Mouse (Mus musculus): ENCODE measurements around the gene Fabp3. TPM values are rescaled to one million over a fixed set of nuclear protein-coding genes. Genes with fewer than 3 reads are reported as not detected.

Fabp3 gene
- total and polyA plus RNA-seq, 3 experiments = 0.60 TPM; not detected in 2

GRCm38 (mm10) chr4:130266601-130267000 is 41.8 kb upstream of the Fabp3 start:
- Histone ChIP-seq H3K9me3 (replicated peaks; ENCODE audit: insufficient read depth, low read length) (no peaks in the 10 kb centered on the region), H3K4me3 (ENCODE audit: control insufficient read depth in 1 of 2, insufficient read depth in 1 of 2, low read depth in 2 of 2, low read length in 2 of 2) (no peak overlapping the region), H3K79me2 (ENCODE audit: control insufficient read depth, insufficient read depth, low read length, poor library complexity) (no peaks in the 10 kb centered on the region), H3K36me3 (ENCODE audit: control insufficient read depth in 1 of 2, insufficient read depth in 2 of 2, low read length in 2 of 2) (no peaks in the 10 kb centered on the region), H3K9ac (ENCODE audit: control insufficient read depth, low read depth, low read length, poor library complexity, severe bottlenecking) (no peak overlapping the region), H3K27ac (ENCODE audit: control insufficient read depth, low read depth, low read length) (no peak overlapping the region), H3K27me3 (ENCODE audit: control insufficient read depth in 1 of 2, insufficient read depth in 2 of 2, low read length in 2 of 2) (no peaks in the 10 kb centered on the region), H3K4me1 (ENCODE audit: control insufficient read depth in 1 of 2, insufficient read depth in 2 of 2, low read length in 2 of 2) (peaks cover 0 to 7% of the 10 kb centered on the region in 2 experiments; a peak in 2 of 4 replicates)
- peak; percentile 23 for DNase-seq (ENCODE audit: low read depth, low spot score)
- TF ChIP-seq TAL1 (IDR thresholded peaks at IDR 0.05; ENCODE audit: low read length) = no peak
- no peak for TF ChIP-seq POLR2AphosphoS2 (IDR thresholded peaks at IDR 0.05; ENCODE audit: low read length)
- TF ChIP-seq ZC3H11A (IDR thresholded peaks at IDR 0.05; ENCODE audit: low read depth, low read length) = no peak
- TF ChIP-seq CHD1 (IDR thresholded peaks at IDR 0.05; ENCODE audit: low read depth, low read length) = no peak
- no peak for TF ChIP-seq JUND (IDR thresholded peaks at IDR 0.05; ENCODE audit: low read depth, low read length)
- no peak for TF ChIP-seq MEF2A (IDR thresholded peaks at IDR 0.05; ENCODE audit: extremely low read depth, insufficient replicate concordance, low read depth, low read length, poor library complexity, severe bottlenecking)
- no peak for TF ChIP-seq NRF1 (IDR thresholded peaks at IDR 0.05; ENCODE audit: insufficient read depth, low read depth, low read length, poor library complexity, severe bottlenecking)

GRCm38 (mm10) chr4:130267069-130267468 is 41.3 kb upstream of the Fabp3 start:
- Histone ChIP-seq H3K79me2 (ENCODE audit: control insufficient read depth, insufficient read depth, low read length, poor library complexity) (no peaks in the 10 kb centered on the region), H3K4me3 (ENCODE audit: control insufficient read depth in 1 of 2, insufficient read depth in 1 of 2, low read depth in 2 of 2, low read length in 2 of 2) (no peak overlapping the region), H3K27me3 (ENCODE audit: control insufficient read depth in 1 of 2, insufficient read depth in 2 of 2, low read length in 2 of 2) (no peaks in the 10 kb centered on the region), H3K27ac (ENCODE audit: control insufficient read depth, low read depth, low read length) (no peak overlapping the region), H3K9me3 (replicated peaks; ENCODE audit: insufficient read depth, low read length) (no peaks in the 10 kb centered on the region), H3K9ac (ENCODE audit: control insufficient read depth, low read depth, low read length, poor library complexity, severe bottlenecking) (no peak overlapping the region), H3K36me3 (ENCODE audit: control insufficient read depth in 1 of 2, insufficient read depth in 2 of 2, low read length in 2 of 2) (no peaks in the 10 kb centered on the region), H3K4me1 (ENCODE audit: control insufficient read depth in 1 of 2, insufficient read depth in 2 of 2, low read length in 2 of 2) (peaks cover 0 to 7% of the 10 kb centered on the region in 2 experiments; a peak in 2 of 4 replicates)
- DNase-seq (ENCODE audit: low read depth, low spot score) = no peak
- TF ChIP-seq MAFK (IDR thresholded peaks at IDR 0.05; ENCODE audit: borderline replicate concordance, low read depth, low read length) (no peak), TCF12 (IDR thresholded peaks at IDR 0.05; ENCODE audit: low read depth, low read length) (no peak), KAT2A (conservative IDR thresholded peaks at IDR 0.05; ENCODE audit: low read depth, low read length) (no peak), SIN3A (IDR thresholded peaks at IDR 0.05; ENCODE audit: low read length) (no peak), POLR2AphosphoS5 (IDR thresholded peaks at IDR 0.05; ENCODE audit: borderline replicate concordance, low read depth, low read length) (no peak), ZKSCAN1 (IDR thresholded peaks at IDR 0.05; ENCODE audit: low read depth, low read length) (no peak), RCOR1 (IDR thresholded peaks at IDR 0.05; ENCODE audit: low read depth, low read length) (no peak), POLR2AphosphoS2 (IDR thresholded peaks at IDR 0.05; ENCODE audit: low read length) (no peak)

GRCm38 (mm10) chr4:130268736-130269135 is 39.7 kb upstream of the Fabp3 start:
- Histone ChIP-seq H3K9me3 (replicated peaks; ENCODE audit: insufficient read depth, low read length) (no peaks in the 10 kb centered on the region), H3K4me3 (ENCODE audit: control insufficient read depth in 1 of 2, insufficient read depth in 1 of 2, low read depth in 2 of 2, low read length in 2 of 2) (no peak overlapping the region), H3K9ac (ENCODE audit: control insufficient read depth, low read depth, low read length, poor library complexity, severe bottlenecking) (no peak overlapping the region), H3K27me3 (ENCODE audit: control insufficient read depth in 1 of 2, insufficient read depth in 2 of 2, low read length in 2 of 2) (no peaks in the 10 kb centered on the region; a peak in 1 of 4 replicates), H3K27ac (ENCODE audit: control insufficient read depth, low read depth, low read length) (no peak overlapping the region), H3K4me1 (ENCODE audit: control insufficient read depth in 1 of 2, insufficient read depth in 2 of 2, low read length in 2 of 2) (peaks cover 0 to 7% of the 10 kb centered on the region in 2 experiments; a peak in 2 of 4 replicates), H3K79me2 (ENCODE audit: control insufficient read depth, insufficient read depth, low read length, poor library complexity) (no peaks in the 10 kb centered on the region), H3K36me3 (ENCODE audit: control insufficient read depth in 1 of 2, insufficient read depth in 2 of 2, low read length in 2 of 2) (no peaks in the 10 kb centered on the region)
- no peak for DNase-seq (ENCODE audit: low read depth, low spot score)
- no peak for TF ChIP-seq ZKSCAN1 (IDR thresholded peaks at IDR 0.05; ENCODE audit: low read depth, low read length)
- no peak for TF ChIP-seq KAT2A (conservative IDR thresholded peaks at IDR 0.05; ENCODE audit: low read depth, low read length)
